Mouse (Mus musculus) yolk sac, embryonic 10.5 days (tissue): Measurements from ENCODE around the gene Mgll.

Experiments
- DNase-seq: peaks from one replicate; pipeline ENCODE4 v3.0.0-alpha.2; 2017; ENCODE audit warnings: low spot score

Gene Mgll

DNA sequence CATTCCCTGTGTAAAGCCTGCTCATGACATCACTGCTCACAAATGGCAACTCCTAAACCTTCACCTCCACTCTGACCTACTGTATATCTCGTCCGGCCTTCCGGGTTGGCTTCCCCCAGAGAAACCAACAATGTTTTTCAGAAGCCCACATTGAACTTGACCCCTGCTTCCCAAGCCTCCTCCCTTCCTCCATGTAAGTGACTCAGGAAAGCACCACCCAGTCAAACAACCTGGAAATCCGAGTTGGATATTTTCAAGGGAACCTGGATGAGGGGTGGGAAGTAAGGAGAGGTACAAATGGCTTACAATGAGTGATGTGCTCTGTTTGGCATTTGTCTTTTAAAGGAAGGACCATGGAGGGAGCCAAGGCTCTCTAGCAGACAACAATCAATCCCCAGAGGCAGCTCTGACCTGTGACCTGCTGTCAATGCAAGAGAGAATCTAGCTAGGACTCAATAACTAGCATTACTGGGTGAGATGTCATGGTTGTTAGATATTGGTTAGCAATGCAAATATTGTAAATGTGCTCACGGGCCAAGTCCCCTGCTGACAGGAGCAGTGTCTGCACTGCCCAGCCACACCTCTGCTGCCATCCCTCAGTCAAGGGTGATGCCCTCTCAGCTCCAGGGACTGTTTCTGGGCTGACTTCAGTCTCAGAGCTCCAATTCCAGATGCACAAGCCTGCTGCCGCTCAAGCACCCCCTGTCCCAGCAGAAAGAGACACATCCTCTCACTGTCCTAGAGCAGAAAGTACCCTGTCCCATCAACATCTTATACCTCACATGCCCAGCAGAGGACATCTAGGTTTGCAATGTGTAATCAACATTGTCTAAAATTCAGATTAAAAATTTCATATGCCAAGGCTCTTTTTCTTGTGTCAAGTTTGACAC is 6.8 kb upstream of the Mgll start:
- DNase-seq = no peak

DNA sequence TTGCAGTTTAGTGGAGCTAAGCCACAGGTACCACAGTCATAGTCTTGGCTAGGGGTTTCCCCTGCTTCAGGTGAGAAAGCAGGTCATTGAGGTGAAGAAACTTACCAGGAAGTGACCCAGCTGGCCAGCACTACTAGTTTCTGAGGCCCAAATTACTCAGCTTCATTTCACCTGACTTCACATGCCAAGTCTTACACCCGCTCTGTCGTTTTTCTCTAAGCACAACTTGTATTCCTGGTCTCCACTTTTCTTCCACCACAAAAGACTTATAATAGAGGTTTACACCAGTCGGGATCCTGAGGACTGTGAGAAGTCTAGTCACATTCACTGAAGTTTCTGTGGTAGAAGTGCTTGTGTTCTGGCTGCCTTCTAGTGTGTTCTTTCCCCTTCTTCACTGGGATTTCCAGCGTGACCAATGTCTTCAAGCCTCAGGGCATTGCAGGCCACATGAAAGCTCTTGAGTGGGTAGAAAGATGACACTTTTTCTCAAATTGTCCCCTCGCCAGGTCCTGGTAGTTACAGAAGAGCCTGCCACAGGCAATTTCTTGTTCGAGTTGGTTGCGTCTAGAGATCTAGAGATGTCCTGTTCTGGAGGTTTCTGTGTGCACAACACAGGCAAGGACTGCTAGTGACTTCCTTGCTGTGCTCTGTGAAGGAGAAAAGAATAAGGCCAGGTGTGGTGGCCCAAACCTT is 6.0 kb upstream of the Mgll start:
- no peak for DNase-seq

DNA sequence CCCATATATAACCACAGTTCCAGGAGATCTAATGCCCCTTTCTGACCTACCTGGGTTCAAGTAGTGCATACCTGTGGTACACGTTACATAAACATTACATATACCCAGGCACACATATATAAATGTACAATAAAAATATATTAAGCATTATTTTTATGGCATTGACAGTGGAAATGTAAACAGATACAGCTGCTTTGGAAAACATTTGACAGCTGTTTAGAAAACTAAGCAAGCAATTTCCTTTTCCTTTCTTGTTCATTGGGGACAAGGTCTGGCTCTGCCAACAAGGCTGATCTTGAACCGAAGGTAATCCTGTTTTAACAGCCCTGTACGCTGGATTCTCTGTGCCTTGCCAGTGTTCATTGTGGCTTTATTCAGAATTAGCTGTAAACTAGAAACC is 3.2 kb upstream of the Mgll start:
- DNase-seq = no peak

DNA sequence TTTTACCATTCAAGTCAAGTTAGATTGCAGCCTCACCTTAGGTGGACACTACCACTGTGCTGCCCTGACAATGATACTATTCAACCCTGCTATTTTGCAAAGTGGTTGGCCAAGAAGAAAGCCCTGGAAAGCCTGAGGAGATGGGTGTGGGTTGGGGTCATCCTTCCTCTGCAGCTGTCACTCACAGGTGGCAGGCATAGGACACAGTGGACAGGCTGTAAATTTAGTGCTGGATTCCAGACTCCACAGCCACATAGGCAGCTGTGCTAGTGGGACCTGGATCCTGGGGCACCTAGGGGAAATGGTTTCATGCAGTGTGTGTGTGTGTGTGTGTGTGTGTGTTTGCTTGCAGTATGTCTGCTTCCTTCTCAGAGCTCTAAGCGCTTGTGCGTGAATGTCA is 1.3 kb upstream of the Mgll start:
- DNase-seq = no peak

DNA sequence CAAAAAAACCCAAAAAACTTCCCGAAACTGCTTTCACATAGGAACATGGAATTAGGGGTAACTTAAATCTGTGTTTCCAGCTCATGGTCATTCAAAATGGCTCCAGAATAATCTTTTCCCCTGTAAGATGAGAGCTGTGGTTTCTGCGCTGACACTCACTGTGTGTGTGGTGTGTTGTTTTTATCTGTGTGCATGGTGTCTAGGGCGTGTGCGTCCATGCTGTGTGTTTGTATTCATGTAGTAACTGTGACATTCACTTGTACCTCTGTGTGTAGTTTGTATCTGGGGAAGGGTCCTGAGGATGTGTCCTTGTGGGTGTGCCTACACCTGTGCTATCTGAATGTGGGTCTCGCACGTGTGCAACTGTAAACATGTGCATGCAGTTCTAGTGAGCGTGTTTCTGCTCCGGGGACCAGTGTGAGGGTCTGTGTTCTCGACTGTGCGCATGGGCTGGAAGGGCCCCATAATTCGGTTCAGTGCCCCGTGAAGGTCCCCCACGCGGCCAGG is 353 bp upstream of the Mgll start:
- no peak for DNase-seq

DNA sequence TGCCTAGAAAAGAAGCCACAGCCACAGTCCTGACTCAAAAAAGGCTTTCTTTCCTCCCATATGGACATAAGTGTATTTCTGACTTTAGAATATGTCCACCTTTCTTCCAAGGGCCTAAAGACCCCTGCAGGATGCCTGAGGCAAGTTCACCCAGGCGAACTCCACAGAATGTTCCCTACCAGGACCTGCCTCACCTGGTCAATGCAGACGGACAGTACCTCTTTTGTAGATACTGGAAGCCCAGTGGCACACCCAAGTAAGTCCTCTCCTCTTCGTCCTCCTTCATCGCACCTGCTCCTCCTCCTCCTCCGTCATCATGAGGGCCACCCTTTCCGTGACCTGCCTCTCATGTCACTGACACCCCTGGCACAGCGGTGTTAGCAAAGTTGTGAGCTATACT is 1.4 kb downstream of the Mgll start:
- no peak for DNase-seq

DNA sequence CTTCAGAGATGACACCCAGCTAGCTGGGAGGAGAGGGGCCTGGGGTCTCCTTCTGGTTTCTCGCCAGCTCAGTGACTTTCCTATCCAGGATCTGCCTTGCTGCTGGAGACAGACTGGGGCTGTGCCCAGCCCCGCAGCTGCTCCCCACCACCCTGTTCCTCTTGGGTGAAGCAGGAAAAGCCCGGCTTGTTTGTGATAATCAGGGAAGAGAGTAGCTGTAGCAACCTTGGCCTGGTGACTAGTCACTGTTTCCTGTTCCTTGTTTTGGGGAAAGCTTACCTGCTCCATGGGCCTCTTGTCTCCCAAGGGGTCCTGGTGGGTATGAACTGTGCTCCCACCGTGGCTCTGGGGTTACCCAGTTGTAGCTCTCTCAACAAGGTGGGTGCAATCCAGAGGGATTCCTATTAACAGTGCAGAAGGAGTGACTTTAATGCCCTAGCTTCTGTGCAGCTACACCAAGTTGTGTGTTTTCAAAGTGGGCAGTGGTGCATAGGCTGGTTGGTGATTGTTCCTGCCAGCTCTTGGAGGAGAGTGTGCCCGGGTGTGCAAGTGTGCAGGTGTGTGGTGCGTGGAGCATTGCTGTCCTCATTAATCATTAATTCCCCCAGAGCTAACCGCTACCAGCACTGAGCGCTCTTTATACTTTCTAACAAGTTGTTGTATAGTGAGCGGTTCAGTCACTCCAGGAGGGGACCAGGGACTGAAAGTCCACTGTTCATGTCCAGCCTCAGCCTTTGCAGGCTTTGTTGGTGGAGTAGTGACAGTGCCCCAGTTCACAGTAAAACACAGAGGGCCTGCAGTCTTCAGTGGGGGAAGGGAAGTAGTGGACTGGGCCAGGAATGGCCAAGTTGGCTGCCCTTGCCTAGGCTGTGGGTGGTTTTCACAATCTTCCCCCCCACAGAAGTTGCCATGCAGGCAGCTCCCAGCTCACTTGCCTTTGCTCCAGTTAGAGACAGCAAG is 2.3 kb downstream of the Mgll start:
- no peak for DNase-seq

DNA sequence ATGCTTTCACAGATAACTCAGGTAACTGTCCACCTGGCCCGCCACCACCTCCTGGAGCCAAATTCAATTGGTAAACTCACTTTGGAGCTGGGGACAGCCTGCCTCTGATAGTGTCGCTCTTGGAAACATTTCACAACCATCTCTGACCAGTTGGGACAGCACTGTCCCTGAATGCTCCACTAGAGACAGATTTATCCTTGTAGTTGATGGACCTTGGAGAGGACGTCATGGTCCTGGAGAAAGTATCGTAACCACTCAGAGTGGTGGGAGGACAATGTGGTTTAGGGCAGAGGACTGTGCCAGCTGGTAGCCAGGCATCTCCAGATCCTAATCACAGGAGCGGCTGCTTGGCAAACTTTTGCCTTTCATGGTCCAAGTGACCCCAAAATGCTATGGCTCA is 3.3 kb downstream of the Mgll start:
- DNase-seq = no peak

DNA sequence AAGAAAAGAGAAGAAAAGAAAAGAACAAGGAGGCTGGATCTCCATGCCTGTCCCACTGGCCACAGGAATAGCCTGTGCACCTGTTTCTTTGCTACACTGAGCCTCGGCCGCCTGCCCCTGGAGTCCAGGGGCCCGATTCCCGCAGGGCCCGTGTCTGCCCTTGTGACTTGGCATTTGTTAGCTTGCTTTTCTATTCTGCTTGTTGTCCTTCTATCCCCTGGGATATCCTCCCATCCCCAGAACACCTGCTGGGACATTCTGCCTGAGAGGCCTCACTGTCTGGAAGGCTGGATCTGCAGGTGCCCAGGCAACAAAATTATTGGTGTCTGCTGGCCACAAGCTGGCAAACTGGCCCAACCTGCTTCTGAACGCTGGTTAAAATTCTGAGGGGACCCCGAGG is 3.8 kb downstream of the Mgll start:
- no peak for DNase-seq

DNA sequence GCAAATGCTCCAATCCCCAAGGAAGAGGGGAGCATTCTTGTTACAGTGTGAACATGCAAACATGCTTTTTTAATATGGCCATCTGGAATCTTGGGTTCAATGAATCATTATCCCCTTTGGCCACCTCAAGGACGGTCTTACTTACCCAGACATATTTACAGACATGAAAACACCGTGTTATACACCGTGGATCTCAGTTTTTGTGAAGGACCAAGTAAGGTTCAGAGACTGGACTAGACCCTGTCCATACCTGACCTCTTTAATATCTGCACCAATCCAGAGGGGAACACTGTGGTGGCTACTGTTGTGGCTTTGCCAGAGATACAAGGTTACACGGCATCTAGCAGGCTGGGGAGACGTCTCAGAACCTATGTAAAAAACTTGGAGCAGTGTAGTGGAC is 4.3 kb downstream of the Mgll start:
- no peak for DNase-seq

DNA sequence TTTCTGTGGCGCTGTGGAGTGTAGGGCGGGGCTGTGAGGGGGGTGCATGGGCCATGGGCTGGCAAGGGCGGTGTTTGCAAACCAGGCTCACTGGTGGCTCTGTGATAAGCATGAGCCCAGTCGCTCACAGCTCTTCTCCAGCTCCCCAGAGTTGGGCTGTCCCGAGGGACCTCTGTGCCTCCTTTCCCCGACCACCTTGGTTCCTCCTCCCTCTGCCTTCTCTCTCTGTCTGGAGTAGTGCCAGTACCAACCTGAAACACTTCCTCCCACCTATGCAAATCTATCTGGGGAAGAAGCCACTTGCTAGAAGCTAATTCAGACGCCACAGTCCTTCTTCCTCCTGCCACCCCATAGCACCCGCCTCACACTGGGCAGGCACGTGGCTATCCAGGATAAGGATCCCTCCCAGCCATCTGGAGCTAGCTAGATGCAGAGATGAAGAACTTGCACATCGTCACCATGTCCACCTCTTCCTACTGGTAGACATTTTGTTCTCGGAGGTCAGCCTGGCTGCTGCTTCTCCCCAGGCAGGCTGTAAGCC is 7.1 kb downstream of the Mgll start:
- DNase-seq = no peak

DNA sequence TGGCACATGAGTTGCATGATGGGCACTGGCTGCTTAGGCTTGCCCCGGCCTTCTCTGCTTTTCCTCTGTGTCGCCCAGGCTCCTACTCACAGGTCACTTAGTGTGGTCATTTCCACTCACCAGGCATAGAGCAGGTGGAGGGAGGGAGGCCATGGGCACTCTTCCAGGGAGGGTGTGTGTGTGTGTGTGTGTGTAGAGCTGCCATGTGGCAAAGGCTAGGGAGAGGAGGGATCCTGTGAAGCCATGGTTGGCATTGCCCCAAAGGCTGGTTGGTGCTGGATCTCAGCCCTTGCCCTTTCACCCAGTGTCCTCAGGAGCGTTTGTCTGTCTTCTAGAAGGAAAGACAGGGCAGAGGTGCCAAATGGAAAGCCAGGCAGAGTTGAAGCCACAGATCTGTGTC is 7.8 kb downstream of the Mgll start:
- no peak for DNase-seq

DNA sequence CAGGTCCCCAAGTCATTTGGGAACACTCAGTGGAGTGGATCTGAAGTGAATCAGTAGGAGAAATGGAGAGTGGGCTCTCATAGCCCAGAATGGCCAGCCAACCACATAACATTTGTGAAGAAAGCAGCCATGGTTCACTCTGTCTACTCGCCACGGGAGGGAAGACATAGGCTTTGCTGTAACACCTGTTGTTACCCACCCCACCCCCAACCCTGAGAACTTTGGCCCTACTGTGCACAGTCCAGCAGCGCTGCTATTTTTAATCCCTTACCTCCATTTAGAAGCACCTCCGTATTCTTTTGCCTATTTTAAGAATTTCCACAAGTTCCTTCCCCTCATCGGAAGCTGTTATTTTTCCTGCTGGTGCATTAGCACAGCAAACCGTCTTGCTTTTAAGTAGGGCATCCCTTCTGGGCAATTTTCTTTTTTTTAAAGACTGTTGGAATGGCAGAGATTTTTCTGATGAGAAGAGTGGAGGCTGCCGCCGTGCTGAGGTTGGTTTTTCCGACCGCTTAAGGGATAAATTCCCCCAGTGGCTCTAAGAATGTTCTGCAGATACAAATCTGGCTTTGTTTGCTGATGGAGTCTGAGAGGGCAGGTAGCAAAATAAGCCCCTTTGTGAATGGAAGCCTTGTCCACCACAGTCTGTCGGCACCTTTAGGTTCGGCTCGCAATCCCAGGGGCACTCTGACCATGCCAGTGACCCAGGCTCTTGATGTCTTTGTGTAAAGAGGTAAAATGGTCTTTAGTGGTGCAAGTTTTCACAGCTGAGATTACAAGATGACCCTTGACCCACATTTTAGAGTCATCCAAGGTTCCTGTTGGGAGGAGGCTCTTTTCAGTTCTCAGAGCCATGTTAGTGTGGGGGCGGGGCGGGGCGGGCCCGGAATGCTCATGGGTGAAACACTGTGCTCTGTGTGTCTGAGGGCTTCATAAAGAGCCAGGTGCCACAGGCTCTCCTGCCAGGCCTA is 8.7 kb downstream of the Mgll start:
- DNase-seq = peak; percentile 61

DNA sequence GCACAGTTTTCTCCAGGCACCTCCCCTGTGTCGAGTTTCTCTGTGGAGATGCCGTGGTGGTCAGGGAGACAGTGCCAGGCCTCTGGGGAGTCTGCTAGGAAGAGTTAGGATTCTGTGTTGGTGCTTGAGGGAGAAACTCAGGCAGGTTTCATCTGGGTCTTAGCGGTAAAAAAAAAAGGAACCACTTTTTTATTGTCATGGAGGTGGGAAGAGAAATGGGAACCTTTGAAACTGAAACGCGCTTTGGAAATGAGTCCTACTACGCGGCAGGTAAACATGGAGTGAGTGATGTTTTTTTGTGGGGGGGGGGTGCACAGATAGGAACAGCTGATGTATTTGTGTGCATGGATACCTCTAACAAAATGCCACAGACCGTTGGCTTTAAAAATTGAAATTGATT is 12.1 kb downstream of the Mgll start:
- DNase-seq = no peak

DNA sequence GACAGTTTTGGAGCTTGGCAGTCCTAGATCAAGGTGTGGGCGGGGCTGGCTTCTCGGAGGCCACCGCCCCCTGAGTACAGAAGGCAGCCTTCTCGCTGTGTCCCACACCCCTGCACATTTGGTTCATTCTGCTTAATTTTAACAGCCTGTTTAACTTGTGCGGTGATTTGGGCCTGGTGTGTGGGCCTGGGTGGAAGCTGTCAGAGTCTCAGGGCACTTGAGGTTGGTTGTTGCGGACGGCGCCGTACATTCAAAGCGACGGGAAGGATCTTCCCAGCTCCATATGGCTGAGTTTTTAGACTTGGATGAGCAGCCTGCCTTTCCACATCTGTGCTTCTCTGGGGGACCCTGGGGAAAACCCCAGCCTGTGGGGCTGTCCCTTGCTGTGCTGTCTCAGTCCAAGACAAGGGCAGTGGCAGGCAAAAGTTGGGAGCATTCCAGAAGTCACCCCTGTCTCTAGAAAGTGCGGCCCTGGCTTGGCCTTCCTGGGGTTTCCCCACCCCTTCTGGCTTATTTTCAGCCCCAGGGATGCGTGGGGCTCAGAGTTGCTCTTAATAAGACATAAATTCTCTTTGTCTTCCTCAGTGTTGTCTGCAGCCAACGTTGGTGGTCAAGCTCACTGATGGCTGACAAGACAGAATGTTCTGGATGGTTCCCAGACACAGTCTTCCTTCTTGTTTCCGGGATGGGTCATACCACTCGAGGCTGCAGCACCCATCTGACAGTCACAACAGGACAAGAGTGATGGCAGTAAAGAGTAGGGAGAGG is 12.7 kb downstream of the Mgll start:
- no peak for DNase-seq

DNA sequence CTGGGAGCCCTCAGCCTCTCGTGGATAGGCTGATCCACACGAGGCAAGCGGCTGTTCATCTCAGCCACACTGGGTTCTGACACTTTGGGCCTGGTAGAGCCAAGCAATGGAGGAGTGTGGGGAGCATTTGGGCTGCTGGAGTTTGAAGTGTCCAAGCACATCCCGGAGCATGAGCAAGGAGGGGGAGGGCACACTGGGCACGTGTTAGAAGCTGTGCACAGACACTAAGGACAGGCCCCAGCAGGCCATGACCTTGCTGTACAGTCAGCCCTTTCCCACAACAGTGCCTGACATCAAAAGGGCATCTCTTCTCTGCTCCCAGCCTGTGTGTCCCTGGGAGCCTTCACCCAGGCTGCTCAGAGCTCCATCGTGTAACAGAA is 13.3 kb downstream of the Mgll start:
- no peak for DNase-seq

DNA sequence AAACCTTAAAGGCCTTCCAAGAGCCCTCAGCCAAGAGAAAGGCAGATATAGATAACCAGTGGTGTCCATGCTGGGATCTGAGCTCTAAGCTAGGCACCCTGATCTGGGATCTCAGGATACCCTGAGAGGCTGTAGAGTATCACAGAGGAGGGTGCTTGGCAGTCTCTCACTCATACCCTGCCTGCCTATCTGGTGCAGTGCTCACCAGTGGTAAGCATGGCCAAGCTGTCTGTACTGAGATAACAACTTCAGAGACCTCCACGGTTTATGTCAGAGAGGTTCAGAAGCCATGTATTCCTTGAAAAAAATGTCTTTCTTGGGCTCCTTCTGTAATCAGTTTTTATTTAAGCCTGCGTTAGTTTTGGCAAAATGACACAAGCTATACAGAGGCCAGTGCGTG is 16.8 kb downstream of the Mgll start:
- DNase-seq = no peak

DNA sequence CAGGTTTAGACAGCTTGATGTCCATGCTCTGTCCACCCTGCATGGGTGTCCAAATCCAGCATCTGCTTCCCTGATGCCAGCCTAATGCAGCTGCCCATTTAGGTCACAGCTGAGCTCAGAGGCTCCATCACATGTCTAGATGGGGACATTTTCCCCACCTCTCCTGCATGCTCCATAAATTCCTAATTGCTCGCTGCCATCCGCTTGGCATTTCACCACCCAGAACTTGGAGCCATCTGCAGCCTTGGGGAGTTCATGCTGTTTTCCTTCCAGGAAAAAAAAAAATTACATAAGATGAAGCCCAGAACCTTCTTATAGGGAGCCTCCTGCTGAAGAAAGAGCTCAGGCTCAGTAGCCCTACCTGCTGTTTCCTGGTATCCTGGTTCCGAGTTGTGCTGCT is 17.6 kb downstream of the Mgll start:
- no peak for DNase-seq

DNA sequence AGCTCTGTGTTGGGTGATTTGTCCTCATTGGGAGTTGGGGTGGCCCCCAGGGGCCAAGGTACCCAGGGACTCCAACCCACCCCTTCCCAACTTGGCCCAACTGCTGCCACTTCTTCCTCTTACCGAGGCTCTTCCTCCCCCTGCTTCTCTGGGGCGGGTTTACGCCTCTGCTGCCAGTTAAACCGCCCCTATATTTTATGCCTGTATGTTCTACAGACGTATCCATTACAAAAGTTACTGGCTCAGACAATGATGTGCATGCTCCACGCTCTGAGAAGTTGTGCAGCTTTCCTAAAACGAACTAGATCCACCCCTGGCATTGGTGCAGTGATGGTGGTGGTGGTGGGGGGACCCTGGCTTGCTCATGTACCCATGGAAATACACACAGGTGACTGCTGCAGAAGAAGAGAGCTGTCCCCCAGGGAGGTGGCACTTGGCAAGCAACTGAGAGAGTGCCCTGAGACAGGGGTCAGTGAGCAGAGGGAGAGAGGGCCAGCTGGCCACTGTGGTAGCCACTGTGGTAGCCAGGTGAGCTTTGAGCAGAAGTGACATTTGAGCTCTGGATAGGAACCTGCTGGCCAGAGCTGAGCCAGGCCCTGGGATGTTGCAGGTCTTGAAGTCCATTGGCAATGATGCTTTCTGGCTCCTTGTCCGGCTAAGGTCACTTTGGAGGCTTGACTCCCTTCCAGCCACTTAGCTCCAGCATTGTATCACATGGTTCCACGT is 18.2 kb downstream of the Mgll start:
- DNase-seq = no peak
